Mouse (Mus musculus) limb, embryonic 14.5 days (tissue): ENCODE measurements around the gene Malrd1. TPM values are rescaled to one million over a fixed set of nuclear protein-coding genes. Genes with fewer than 3 reads are reported as not detected.

Experiments used
- ATAC-seq: fragments of 200-750 bp; cut with Nextera tagmentation; 2 replicates; pipeline ENCODE4 v1.8.0; 2017; ENCODE audit warnings: low read depth, moderate number of reproducible peaks, moderate TSS enrichment; ENCODE audit not compliant: low FRiP score
- DNase-seq: peaks from one replicate; pipeline ENCODE4 v3.0.0-alpha.2; 2015; ENCODE audit warnings: low spot score
- H3K27ac ChIP-seq: fragments of 300-500 bp; sonication (generic); replicated peaks from 2 replicates; pipeline ENCODE4 v1.5.1; 2014; ENCODE audit warnings: low read depth, mild to moderate bottlenecking, low read length, moderate library complexity, mixed read lengths
- H3K27me3 ChIP-seq: fragments of 300-500 bp; sonication (generic); 2 replicates; pipeline ENCODE4 v1.6.1; 2014; ENCODE audit warnings: low read length, mixed read lengths; ENCODE audit not compliant: control insufficient read depth, insufficient read depth
- H3K36me3 ChIP-seq: fragments of 300-500 bp; sonication (generic); 2 replicates; pipeline ENCODE4 v1.6.1; 2014; ENCODE audit warnings: mild to moderate bottlenecking, low read length, moderate library complexity, mixed read lengths; ENCODE audit not compliant: control insufficient read depth, insufficient read depth
- H3K4me1 ChIP-seq: fragments of 300-500 bp; sonication (generic); 2 replicates; pipeline ENCODE4 v1.6.1; 2014; ENCODE audit warnings: antibody characterized with exemption, low read length, mixed read lengths; ENCODE audit not compliant: control insufficient read depth, insufficient read depth
- H3K4me2 ChIP-seq: fragments of 300-500 bp; sonication (generic); replicated peaks from 2 replicates; pipeline ENCODE4 v1.6.1; 2014; ENCODE audit warnings: low read depth, mild to moderate bottlenecking, low read length, moderate library complexity; ENCODE audit not compliant: severe bottlenecking
- H3K4me3 ChIP-seq: fragments of 300-500 bp; sonication (generic); replicated peaks from 2 replicates; pipeline ENCODE4 v1.5.1; 2014; ENCODE audit warnings: low read length
- H3K9ac ChIP-seq: fragments of 300-500 bp; sonication (generic); 2 replicates; pipeline ENCODE4 v1.6.1; 2014; ENCODE audit warnings: mild to moderate bottlenecking, low read depth, low read length, moderate library complexity; ENCODE audit not compliant: severe bottlenecking
- H3K9me3 ChIP-seq: fragments of 300-500 bp; sonication (generic); 2 replicates; pipeline ENCODE4 v1.6.1; 2016; ENCODE audit warnings: low read length; ENCODE audit not compliant: control insufficient read depth
- POLR2A ChIP-seq: fragments of 200-500 bp; IDR thresholded peaks from 2 replicates; pipeline ENCODE4 v1.8.0; 2012; ENCODE audit warnings: inconsistent platforms, mild to moderate bottlenecking, moderate library complexity, borderline replicate concordance; ENCODE audit not compliant: insufficient read depth, insufficient read length; ENCODE audit errors: extremely low read depth
- WGBS: fragments of 180-500 bp; shearing (Covaris S2); extraction: QIAGEN DNeasy Blood & Tissue Kit; methylation state at CpG from one replicate; pipeline ENCODE4 v1.1.7; 2014; 5-methylcytosine and 5-hydroxymethylcytosine counted together
- polyA plus RNA-seq, 2 experiments: library from polyadenylated mRNA; depleted of rRNA in 1 of 2; stranded (reverse) in 1 of 2; unstranded in 1 of 2; fragments of >200 nt; fragmentation: Nextera tagmentation in 1 of 2; extraction: Ambion mirVana in 1 of 2; gene quantifications; 2 replicates each; pipeline versions ENCODE4 v1.2.1 to v1.2.3; 2012 to 2014

The Malrd1 gene
- polyA plus RNA-seq (2012; rRNA removed) = 0.04 TPM in 2 replicates
- polyA plus RNA-seq (2014; fragmentation: Nextera tagmentation; extraction: Ambion mirVana) = 0.07 TPM in 1 of 2 replicates, not detected in the other

- ATAC-seq (no peak), DNase-seq (no peak)
- WGBS = 62% methylated on average over 2 of the region's 2 CpGs
- Histone ChIP-seq H3K36me3 (no peaks in the 10 kb centered on the region), H3K27ac (no peak within 1 kb of the TSS), H3K4me1 (no peaks in the 10 kb centered on the region), H3K9me3 (peaks cover 10% of the 10 kb centered on the region; the same call in 1 of the 2 replicates), H3K4me3 (no peak within 1 kb of the TSS), H3K4me2 (no peak within 1 kb of the TSS), H3K9ac (no peak within 1 kb of the TSS), H3K27me3 (no peaks in the 10 kb centered on the region)
- no peak for TF ChIP-seq POLR2A
Observed at GRCm38 (mm10) chr2:15526241-15526924, at the start of gene Malrd1. Gene Malrd1 (plus strand): TSS chr2:15526479.

DNA sequence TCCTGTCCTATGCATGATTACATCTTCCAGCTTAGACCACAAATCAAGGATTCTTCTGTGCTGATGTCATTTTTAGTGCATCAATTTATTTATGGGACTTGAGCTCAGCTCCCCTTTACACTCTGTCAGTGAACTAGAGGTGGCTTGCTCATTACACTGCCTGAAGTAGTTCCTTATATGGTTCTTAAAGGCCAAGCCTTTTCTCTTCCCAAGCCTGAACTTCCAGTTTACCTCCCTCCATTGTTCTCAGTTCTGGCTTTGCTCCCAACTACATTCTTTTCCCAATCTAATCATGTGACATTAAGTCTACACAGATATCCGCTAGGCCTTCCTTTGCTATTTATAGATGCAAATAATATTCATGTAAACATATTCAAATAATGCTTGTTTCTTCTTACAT is 12.4 kb downstream of the Malrd1 start:
- TF ChIP-seq POLR2A = no peak
- ATAC-seq (no peak), DNase-seq (no peak)
- no peaks in the 10 kb centered on the region for H3K4me1 ChIP-seq
- no peak overlapping the region for H3K4me2 ChIP-seq
- H3K36me3 ChIP-seq = no peaks in the 10 kb centered on the region
- H3K9me3 ChIP-seq = no peaks in the 10 kb centered on the region
- H3K4me3 ChIP-seq = no peak overlapping the region
- H3K27ac ChIP-seq = no peak overlapping the region
- no peak overlapping the region for H3K9ac ChIP-seq
- WGBS = 83% methylated on average over 1 of the region's 1 CpGs
- no peaks in the 10 kb centered on the region for H3K27me3 ChIP-seq

- ATAC-seq (no peak), DNase-seq (no peak)
- Histone ChIP-seq H3K27ac (no peak overlapping the region), H3K4me1 (no peaks in the 10 kb centered on the region), H3K27me3 (no peaks in the 10 kb centered on the region), H3K9ac (no peak overlapping the region), H3K4me3 (no peak overlapping the region), H3K36me3 (no peaks in the 10 kb centered on the region), H3K9me3 (no peaks in the 10 kb centered on the region), H3K4me2 (no peak overlapping the region)
- no peak for TF ChIP-seq POLR2A
- 68% methylated on average over 4 of the region's 4 CpGs for WGBS
Observed at GRCm38 (mm10) chr2:15613327-15613948, 87.2 kb downstream of the Malrd1 start.

DNA sequence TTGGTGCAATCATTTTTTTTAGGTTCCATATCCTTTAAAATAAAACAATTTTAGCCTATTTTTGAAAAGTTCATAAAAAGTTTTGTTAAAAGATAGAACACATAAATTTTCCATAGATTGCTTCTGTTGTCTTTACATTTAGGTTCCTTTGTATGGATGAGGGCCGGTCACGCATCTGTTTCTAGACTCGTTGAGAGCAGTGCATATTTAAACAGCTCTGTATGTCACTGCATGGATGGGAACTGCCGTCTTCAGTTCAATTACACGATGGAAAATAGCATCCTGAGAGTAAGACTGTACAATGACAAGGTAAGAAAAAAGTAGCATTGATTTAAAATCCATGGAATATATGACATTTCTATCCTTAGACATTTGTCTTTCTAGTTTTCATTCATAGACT is 87.7 kb downstream of the Malrd1 start:
- Histone ChIP-seq H3K9me3 (no peaks in the 10 kb centered on the region), H3K27me3 (no peaks in the 10 kb centered on the region), H3K4me3 (no peak overlapping the region), H3K4me1 (no peaks in the 10 kb centered on the region), H3K4me2 (no peak overlapping the region), H3K27ac (no peak overlapping the region), H3K9ac (no peak overlapping the region), H3K36me3 (no peaks in the 10 kb centered on the region)
- TF ChIP-seq POLR2A = no peak
- WGBS = 79% methylated on average over 5 of the region's 5 CpGs
- ATAC-seq = no peak
- DNase-seq = no peak

GRCm38 (mm10) chr2:15635761-15636160 is 109.5 kb downstream of the Malrd1 start:
- DNase-seq (no peak), ATAC-seq (no peak)
- no peaks in the 10 kb centered on the region for H3K9me3 ChIP-seq
- H3K27me3 ChIP-seq = no peaks in the 10 kb centered on the region
- no peak for TF ChIP-seq POLR2A
- 74% methylated on average over 1 of the region's 1 CpGs for WGBS
- H3K4me1 ChIP-seq = no peaks in the 10 kb centered on the region
- H3K4me2 ChIP-seq = no peak overlapping the region
- no peak overlapping the region for H3K4me3 ChIP-seq
- H3K9ac ChIP-seq = no peak overlapping the region
- no peaks in the 10 kb centered on the region for H3K36me3 ChIP-seq
- no peak overlapping the region for H3K27ac ChIP-seq

DNA sequence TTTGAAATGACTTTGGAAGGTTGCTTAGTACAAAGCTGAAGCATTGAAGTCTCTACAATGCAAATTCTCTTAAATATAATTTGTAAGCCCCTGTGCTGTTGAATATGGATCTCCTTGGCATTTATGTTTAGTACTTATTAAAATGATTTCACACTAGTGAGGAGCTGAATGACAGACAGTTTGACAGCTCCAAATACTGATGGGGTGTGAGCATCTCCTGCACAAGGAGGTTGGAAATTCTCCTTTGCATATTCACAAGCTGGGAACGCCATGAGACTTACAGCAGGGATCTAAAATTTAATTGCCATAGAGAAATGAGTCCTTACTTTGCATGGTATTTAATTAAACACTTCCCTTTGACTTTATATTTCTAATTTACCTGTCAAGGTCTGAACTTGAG is 117.6 kb downstream of the Malrd1 start:
- H3K36me3 ChIP-seq = no peaks in the 10 kb centered on the region
- WGBS = 68% methylated on average over 1 of the region's 1 CpGs
- TF ChIP-seq POLR2A = no peak

More for the DNA sequence above, 117.6 kb downstream of the Malrd1 start:
- no peaks in the 10 kb centered on the region for H3K27me3 ChIP-seq
- no peak for DNase-seq
- H3K4me2 ChIP-seq = no peak overlapping the region
- no peak overlapping the region for H3K9ac ChIP-seq
- H3K9me3 ChIP-seq = no peaks in the 10 kb centered on the region
- no peak overlapping the region for H3K27ac ChIP-seq
- no peak overlapping the region for H3K4me3 ChIP-seq
- no peak for ATAC-seq
- no peaks in the 10 kb centered on the region for H3K4me1 ChIP-seq
